Mouse (Mus musculus) spleen, embryonic (tissue): ENCODE measurements around the gene Carmil2.

ENCODE experiments used
- CTCF ChIA-PET: fragments of 350-600 bp; sonication (Branson Sonifier 250); formaldehyde crosslinking; loops from one replicate; lab custom pipeline; 2022; lab: Charles Lee

The Carmil2 gene

DNA sequence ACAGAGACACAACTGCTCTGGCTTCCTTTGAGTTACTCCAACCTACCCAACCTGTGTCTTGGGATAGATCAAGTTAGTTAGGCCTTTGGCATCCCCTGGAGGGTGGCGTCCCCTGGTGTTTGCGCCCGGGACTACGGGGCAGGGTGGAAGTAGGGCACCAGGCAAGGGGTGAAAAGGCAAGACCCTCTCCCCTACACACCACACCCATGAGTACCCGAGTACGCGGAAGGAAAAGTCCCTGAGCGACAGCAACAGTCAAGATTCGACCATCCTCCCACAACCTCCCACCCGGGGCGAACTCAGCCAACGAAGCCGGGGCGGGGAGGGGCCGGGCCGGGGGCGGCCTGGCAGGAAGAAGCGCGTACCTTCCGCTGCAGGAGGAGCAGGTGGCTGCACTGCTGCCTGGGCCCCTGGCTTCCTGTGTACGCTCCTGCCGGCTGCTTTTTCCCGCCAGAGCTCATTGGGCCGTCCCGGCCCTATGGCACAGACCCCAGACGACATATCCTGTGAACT lies at the start of gene Carmil2:
Gene Carmil2, plus strand, starts transcription at position 479 of the 513 bp plus-strand sequence.
- CTCF ChIA-PET, result interaction anchor here (0.5 to 1.0 kb wide), 3 partner anchors 21 to 169 kb away, joined by 4 to 14 read pairs (median 6); no protein-coding TSS in a partner anchor

DNA sequence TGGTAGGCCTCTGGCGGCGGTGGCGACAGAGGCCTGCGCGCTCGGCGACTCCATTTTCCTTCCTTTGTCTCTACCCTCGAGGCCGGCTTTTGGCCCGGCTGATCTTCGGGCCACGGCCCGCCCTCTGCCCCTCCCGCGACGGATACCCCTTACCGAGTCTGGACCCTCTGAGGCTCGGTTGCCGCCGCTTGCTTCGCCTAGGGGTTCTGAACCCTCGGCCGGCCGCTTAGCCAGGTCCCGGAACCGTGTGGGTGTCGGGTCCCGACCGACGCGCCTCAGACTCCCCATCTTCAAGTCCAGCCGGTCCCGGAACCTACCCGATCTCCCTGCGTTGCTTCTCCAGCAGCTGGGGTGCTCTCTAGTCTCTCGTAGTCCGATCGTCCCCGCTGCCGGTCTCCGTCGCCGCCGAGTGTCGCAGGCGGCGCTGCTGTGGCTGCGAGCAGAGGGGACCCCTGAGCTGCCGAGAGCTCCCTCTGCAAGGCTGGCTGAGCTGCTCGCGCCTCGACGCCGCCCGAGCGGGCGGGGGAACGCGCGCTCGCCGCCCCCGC lies 49.0 kb upstream of the Carmil2 start, which contains the start of gene Agrp:
Gene Agrp, minus strand, starts transcription at position 431 of the 548 bp plus-strand sequence.
- CTCF ChIA-PET, result interaction anchor here (0.6 to 0.7 kb wide), 3 partner anchors 12 to 412 kb away, joined by 3 to 9 read pairs (median 3); no protein-coding TSS in a partner anchor

DNA sequence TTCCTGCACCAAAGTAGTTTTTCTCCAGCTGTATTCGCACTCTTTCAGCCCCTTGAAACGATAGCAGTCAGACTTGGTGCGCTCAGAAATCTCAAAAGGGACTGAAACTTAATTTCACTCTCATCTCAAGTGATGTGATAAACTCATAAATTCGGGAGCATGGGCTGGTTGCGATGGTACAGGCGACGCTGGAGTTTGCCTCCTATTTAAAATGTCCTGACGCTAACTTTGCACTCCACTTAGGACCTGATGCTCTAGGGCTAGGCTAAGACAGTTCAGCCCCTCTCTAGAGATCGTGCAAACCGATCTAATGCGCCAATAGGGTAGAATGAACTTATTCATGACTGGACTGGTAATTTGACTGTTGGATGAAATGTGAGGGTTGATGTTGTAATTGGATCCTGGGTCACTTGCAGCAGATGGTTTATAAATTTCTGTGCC lies 48.5 kb upstream of the Carmil2 start:
- CTCF ChIA-PET, result interaction anchor here (0.7 kb wide), 1 partner anchor 1866 kb away, joined by 4 read pairs; no protein-coding TSS in a partner anchor

DNA sequence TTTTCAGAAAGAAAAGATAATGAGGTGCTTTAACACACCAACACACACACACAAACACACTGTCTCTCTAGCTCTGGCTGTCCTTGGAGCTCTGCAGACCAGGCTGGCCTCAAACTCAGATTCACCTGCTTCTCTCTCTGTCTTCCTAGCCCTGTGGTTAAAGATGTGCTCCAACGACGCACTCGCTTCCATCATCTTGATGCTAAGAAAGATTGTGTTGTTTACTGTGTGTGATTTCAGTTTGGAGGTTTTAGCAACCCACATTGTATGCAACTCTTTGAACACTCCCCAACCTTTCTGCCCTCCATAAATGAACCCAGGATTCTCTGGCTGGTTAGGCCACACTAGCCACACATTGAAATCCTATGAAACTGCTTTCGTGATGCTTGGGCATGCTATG lies 47.6 kb upstream of the Carmil2 start:
- CTCF ChIA-PET, result interaction anchor here (0.7 kb wide), 1 partner anchor 1865 kb away, joined by 4 read pairs; no protein-coding TSS in a partner anchor

DNA sequence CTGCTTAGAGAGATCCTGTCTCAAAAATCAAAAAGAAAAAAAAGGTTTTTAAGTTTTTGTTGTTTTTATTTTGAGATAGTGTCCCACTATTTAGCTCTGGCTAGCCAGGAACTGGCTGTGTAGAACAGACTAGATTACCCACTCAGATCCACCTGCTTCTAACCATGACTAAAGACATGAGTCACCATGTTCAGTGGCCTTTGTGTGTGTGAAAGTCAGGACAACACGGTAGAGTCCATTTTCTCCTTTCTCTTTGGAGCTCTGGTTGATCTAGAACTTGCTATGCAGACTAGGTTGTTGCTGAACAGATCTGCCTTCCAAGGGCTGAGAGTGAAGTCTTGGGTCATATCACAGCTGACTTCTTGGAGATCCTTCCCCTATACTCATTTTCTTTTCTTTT lies 46.2 kb upstream of the Carmil2 start:
- CTCF ChIA-PET, result interaction anchor here (0.6 kb wide), 2 partner anchors 21 to 172 kb away, joined by 3 read pairs; no protein-coding TSS in a partner anchor

DNA sequence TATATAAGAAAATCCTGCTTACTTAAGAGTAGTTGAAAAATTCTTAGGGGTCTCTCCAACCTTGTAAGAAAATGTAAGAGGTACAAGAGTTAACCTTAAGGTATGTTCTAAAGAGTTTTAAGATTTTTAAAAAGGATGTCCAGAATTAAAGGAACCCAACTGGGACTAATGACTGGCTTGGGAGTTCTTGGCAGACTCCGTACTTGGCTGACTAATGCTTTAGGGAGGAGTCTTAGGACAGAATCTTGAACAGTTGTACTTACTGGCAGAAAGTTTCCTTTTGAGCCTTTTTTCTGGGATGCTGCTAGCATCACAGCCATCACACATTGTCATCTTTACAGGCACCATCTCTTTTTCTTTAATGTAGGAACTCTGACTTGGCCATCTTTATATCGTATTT lies 45.6 kb upstream of the Carmil2 start:
- CTCF ChIA-PET, result no interaction called here

DNA sequence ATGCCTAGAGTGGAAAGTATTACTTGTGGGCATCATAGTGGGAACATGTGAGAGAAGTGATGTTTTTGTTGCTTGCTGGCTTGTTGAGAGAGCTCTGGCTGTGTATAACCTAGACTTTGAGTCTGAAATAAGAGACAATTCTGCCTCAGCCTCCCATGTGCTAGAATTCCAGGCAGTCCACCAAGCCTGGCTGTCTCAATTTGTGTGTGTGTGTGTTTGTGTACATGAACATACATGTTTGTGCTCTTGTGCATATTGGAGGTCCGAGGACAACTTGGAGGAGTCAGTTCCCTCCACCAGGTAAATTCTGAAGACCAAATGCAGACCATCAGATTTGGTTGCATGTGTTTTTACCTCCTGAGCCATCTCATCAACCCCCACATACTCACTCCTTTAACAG lies 40.9 kb upstream of the Carmil2 start:
- CTCF ChIA-PET, result no interaction called here

DNA sequence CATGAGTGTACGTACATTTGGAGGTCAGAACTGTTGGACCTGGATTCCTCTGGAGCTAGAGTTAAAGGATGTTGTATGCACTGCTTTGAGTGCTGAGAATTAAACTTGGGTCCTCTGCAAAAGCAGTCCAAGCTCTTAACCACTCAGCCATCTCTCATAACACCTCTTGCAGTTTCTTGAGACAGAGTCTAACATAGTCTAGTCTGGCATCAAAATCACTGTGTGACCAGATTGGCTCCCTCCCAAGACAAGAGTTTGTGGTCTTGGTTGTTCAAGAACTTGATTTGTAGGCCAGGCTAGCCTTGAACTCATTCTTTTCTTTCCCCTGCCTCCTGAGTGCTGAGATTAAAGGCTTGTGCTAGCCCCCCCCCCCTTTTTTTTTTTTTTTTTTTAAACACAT lies 37.1 kb upstream of the Carmil2 start:
- CTCF ChIA-PET, result interaction anchor here (0.6 to 1.1 kb wide), 2 partner anchors 12 to 33 kb away, joined by 3 read pairs; partner anchors contain the start of gene Ctcf

DNA sequence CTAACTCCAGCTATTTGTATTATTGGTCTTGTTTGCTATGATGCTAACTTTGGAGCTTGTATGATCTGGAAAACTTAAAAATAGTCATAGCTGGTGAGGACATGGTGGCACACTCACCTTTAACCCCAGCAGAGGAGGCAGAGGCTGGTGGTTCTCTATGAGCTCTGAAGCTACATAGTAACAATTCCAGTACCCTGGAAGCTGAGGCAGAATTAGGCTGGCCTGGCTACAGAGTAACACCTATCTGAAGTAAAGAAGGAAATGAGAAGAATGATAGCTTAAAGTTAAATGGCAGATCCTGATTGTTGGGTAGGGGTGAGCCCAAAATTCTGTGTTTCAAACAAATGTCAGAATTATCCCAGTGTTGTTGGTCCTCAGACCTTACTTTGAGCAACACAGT lies 28.4 kb upstream of the Carmil2 start:
- CTCF ChIA-PET, result no interaction called here

DNA sequence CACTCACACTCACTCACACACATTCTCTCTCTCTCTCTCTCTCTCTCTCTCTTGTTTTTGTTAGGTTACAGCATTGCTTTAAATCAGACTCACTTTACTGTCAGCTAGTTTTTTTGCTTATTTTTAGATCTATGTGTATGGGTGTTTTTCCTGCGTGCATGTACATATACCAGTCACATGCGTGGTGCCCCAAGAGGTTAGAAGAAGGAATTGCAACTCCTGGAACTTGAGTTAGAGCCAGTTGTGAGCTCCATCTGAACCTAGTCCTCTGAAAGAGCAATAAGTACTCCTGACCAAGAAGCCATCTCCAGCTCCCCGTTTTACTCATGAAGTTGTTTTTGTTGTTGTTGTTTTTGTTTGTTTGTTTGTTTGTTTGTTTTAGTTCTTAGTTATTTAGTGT lies 24.9 kb upstream of the Carmil2 start:
- CTCF ChIA-PET, result interaction anchor here (0.7 to 1.1 kb wide), 2 partner anchors 10 to 12 kb away, joined by 3 to 4 read pairs; no protein-coding TSS in a partner anchor

DNA sequence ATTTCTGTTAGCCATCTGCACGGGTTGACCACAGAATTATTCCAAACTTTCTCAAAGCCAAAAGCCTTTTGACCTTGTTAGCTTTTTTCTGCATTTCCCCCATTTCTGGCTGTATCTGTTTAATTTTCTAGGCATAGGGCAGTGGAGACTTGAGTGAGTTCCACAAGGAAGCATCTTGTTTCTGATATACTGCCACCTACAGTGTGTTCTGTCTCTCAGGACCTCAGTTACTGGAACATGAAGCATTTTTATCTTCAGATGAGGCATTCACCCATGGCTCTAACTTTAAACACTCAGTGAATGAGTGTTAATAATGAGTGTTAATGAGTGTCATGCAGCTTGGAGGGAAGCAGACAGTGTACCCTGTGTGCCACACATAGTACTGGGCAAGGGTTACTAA lies 8.2 kb upstream of the Carmil2 start:
- CTCF ChIA-PET, result interaction anchor here (0.7 kb wide), 1 partner anchor 31 kb away, joined by 3 read pairs; no protein-coding TSS in a partner anchor

DNA sequence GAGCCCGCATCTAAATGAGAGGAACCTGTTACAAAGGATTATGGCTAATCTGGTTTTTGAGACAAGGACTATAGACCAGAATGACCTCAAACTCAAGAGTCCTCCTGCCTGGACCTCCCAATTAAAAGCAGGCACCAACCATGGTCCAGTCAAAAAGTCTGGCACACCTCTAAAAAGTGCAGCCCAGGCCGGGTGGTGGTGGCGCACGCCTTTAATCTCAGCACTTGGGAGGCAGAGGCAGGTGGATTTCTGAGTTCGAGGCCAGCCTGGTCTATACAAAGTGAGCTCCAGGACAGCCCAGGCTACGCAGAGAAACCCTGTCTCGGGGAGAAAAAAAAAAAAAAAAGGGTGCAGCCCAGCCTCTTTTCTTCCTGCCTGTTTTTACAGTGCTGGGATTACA lies 749 bp upstream of the Carmil2 start:
- CTCF ChIA-PET, result interaction anchor here (1.0 kb wide), 1 partner anchor 20 kb away, joined by 4 read pairs; no protein-coding TSS in a partner anchor

DNA sequence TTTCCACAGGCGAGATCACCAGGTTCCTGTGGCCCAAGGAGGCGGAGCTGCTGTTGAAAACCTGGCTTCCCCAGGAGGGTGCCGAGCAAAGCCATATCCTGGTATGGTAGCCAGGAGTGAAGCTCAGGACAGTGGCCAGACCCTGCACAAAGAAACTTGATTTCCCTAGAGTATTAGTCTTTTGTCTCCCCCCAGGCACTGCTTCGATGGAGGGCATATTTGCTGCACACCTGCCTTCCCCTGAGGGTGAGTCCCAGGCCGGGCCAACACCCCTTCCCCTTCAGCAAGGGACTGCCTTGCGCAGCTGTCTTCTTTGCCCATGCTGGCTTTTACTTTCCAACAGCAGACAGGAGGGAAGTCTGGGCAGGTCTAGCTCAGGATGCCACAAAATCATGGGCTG lies 477 bp downstream of the Carmil2 start:
- CTCF ChIA-PET, result no interaction called here

DNA sequence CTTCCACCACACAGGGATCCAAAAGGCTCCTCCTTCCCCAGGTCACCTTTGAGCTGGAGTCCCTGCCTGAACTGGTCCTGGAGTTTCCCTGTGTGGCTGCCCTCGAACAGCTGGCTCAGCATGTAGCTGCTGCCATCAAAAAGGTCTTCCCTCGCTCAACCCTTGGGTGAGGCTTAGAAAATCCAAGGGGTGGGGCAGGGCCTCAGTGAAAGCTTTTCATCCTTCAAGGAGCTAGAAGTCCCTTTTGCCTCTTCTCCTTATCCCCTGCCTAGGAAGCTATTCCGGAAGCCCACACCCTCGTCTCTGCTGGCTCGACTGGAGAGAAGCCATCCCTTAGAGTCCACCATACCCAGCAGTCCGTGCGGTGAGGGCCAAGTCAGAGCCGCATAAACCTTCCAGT lies 1.4 kb downstream of the Carmil2 start:
- CTCF ChIA-PET, result interaction anchor here (0.8 kb wide), 1 partner anchor 83 kb away, joined by 3 read pairs; no protein-coding TSS in a partner anchor

DNA sequence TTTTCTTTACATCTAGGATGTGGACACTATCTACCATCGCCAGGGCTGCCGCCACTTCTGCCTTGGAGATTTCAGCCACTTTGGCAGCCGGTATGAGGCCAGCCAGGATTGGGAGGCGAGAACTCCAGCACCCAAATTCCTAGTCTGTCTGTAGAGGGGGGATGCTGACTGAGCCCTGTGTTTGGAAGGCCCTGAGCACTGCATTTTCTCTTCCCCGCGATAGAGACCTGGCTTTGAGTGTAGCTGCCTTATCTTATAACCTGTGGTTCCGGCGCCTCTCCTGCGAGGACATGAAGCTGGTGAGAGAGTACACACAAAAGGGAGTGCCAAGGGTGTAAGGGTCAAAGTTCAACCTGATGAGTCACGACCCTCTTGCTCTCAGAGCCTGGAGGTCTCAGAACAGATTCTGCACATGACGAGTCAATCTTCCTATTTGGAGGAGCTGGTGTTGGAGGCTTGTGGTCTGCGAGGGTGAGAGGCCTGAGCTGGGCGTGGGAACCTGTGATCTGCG lies 2.2 kb downstream of the Carmil2 start:
- CTCF ChIA-PET, result no interaction called here

DNA sequence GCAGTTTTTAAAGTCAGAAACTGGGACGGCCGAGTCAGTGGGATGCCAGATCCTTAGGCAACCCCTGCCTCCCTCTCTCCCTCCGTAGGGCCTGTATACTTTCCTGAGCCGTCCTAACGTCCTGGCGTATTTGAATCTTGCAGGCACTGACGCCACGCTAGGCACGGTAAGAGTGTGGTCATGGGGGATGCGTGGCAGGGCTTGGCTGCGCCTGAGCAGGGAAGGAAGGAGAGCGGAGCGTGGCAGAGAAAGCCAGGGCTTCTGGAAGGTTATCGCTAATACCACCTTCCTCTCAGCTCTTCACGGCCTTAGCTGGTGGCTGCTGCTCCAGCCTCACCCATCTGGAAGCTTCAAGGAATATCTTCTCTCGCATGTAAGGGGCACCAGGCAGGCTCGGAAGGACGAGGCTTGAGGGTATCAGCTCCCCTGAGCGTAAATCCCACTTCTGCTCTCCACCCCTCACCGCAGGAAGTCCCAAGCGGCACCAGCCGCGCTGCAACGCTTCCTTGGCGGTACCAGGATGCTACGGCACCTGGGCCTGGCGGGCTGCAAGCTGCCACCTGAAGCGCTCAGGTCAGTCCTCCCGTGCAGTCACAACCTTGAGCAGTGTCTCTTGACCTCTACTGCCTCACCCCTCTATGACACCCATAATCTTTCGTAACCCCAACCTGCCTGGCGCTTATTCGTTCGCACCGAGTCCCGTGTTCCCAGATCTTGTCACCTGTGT lies 3.3 kb downstream of the Carmil2 start:
- CTCF ChIA-PET, result interaction anchor here (0.6 kb wide), 1 partner anchor 165 kb away, joined by 3 read pairs; no protein-coding TSS in a partner anchor

DNA sequence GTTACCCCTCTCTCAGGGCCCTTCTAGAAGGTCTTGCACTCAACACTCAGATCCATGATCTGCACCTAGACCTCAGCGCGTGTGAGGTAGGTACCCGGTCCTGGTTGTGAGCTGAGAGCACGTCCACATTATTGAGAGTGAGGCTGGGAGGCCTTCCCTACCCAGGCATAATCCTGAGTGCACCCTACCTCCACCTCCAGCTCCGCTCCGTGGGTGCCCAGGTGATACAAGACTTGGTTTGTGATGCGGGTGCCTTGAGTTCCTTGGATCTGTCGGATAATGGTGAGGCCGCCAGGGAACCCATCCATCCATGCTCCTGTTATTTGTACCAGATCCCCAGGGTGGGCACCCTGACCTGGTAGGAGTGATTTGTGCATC lies 3.9 kb downstream of the Carmil2 start:
- CTCF ChIA-PET, result no interaction called here

DNA sequence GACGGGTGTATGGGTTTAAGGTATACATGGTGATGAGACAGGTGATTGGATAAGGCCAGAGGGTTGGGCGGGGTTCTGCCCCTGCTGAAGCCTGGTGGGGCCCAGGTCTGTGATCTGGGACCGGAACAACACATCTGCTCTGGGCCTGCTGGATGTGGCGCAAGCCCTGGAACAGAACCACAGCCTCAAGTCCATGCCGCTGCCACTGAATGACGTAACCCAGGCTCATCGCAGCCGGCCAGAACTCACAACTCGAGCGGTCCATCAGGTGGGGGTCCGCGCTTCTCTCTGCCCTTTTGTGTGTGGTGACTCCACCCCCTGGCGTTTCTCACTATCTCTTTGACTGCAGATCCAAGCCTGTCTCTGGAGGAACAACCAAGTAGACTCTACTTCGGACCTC lies 4.9 kb downstream of the Carmil2 start:
- CTCF ChIA-PET, result no interaction called here

DNA sequence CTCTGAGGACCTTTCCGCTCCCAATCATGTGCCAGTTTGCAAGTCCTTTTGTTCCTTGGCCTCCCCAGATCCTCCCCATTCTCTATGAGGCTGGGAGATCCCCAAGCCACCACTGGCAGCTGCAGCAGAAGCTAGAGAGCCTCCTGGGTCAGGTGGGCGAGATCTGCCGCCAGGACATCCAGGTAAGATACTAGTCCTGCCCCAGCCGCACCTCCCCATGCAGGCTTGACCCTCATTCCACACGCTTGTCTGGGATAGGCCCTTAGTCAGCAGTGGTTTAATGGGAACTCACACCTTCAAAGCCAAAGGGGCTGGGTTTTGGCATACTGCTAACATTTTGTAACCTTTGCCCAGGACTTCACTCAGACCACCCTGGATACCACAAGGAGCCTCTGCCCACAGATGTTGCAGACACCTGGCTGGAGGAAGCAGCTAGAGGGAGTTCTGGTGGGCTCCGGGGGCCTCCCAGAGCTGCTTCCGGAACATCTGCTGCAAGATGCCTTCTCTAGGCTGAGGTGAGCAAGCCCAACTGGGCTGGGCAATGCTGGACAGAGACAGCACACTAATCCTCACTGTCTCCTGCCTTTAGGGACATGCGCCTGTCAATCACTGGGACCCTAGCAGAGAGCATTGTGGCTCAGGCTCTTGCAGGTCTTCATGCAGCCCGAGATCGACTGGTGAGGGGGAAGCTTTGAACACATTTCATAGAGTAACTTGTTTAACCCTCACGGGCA lies 6.5 kb downstream of the Carmil2 start:
- CTCF ChIA-PET, result no interaction called here

DNA sequence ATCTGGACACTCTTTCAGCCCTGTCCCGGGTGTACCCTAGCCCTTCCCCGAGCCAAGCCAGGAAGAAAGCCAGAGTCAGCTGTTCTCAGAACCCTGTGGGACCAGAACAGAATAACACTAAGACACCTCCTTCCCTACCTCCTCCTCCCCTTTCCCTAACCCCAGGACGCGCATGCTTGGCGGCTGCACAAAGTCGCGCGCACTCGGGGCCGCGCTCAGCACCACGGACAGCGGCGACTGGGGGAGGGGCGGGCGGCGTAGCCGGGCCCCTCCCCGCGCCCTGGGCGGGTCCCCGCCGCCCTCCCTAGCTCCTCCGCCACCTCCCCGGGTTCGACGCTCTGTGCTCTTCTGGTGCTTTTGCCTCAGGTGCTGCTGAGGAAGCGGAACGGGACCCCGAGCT lies 7.6 kb downstream of the Carmil2 start:
- CTCF ChIA-PET, result no interaction called here
